Comparison of ENCODE assay signal across 29 mouse cellular contexts in genomic region chr14:121313283-121313682, GRCm38 (mm10).
DNase-seq lines count a peak whose midpoint lies in the region; ATAC-seq and TF ChIP-seq lines count a peak whose summit lies in the region.
"Had no signal": no experiment of that assay in that cellular context is flagged by ENCODE, and none has a peak within 500 bp of the region (broad histone marks: within the 10 kb centered on the region; RNA-seq: fewer than 3 reads in every experiment).

No protein-coding gene starts in this region.

- no peak for ATAC-seq in heart, embryonic 12.5 days (ENCODE audit: insufficient number of reproducible peaks, low FRiP score)
- no peak for ATAC-seq in heart, embryonic 15.5 days (replicated peaks; ENCODE audit: insufficient number of reproducible peaks, insufficient read depth, low FRiP score, low read depth)
- ATAC-seq: forebrain, embryonic 14.5 days; forebrain, postnatal 0 days; hindbrain, postnatal 0 days; inflammation-experienced regulatory T-cells, adult 6 months; intestine, embryonic 16.5 days; Patski had no signal

- H3K4me1 ChIP-seq in heart, adult 2 months (ENCODE audit: control insufficient read depth, insufficient read depth, low read length) = peaks cover 43% of the 10 kb centered on the region
- peaks cover 94% of the 10 kb centered on the region for H3K4me1 ChIP-seq in heart, embryonic 12.5 days (replicated peaks)
- peaks cover 92% of the 10 kb centered on the region for H3K4me1 ChIP-seq in heart, embryonic 15.5 days (replicated peaks)

- H3K9me3 ChIP-seq in heart, embryonic 12.5 days (replicated peaks) = no peaks in the 10 kb centered on the region
- H3K9me3 ChIP-seq in heart, embryonic 15.5 days (replicated peaks) = no peaks in the 10 kb centered on the region
- H3K9me3 ChIP-seq: embryonic facial prominence, embryonic 12.5 days; embryonic facial prominence, embryonic 15.5 days; G1E had no signal

- no peak for TF ChIP-seq CTCF in heart, adult 2 months (IDR thresholded peaks at IDR 0.05)

- TF ChIP-seq POLR2A in heart, adult 2 months (IDR thresholded peaks at IDR 0.05; ENCODE audit: insufficient read depth, low read depth, low read length) = no peak

- H3K79me2 ChIP-seq in heart, adult 2 months (replicated peaks; ENCODE audit: control insufficient read depth, insufficient read depth, low read length) = peaks cover 7% of the 10 kb centered on the region

- no peak overlapping the region for H3K4me3 ChIP-seq in heart, adult 2 months
- no peak overlapping the region for H3K4me3 ChIP-seq in heart, embryonic 12.5 days
- no peak overlapping the region for H3K4me3 ChIP-seq in heart, embryonic 15.5 days
- H3K4me3 ChIP-seq: embryonic facial prominence, embryonic 12.5 days; embryonic facial prominence, embryonic 15.5 days had no signal

- H3K27ac ChIP-seq in heart, adult 2 months = peak overlapping the region; percentile 20; the same call in 1 of the 2 replicates
- H3K27ac ChIP-seq in heart, embryonic 12.5 days (ENCODE audit: poor library complexity, severe bottlenecking) = peak overlapping the region; percentile 59
- H3K27ac ChIP-seq in heart, embryonic 15.5 days = peak overlapping the region; percentile 74
- H3K27ac ChIP-seq: embryonic facial prominence, embryonic 12.5 days; embryonic facial prominence, embryonic 15.5 days; hindbrain, embryonic 14.5 days; hindbrain, postnatal 0 days had no signal

- peaks cover 5% of the 10 kb centered on the region; the same call in 1 of the 2 replicates for H3K36me3 ChIP-seq in heart, adult 2 months (ENCODE audit: control insufficient read depth, insufficient read depth, low read length)
- no peaks in the 10 kb centered on the region for H3K36me3 ChIP-seq in heart, embryonic 12.5 days
- H3K36me3 ChIP-seq in heart, embryonic 15.5 days = no peaks in the 10 kb centered on the region
- H3K36me3 ChIP-seq: embryonic facial prominence, embryonic 12.5 days; embryonic facial prominence, embryonic 15.5 days had no signal

- H3K4me2 ChIP-seq in heart, embryonic 12.5 days = peak overlapping the region; percentile 39
- peak overlapping the region; percentile 34 for H3K4me2 ChIP-seq in heart, embryonic 15.5 days
- H3K4me2 ChIP-seq: embryonic facial prominence, embryonic 12.5 days; embryonic facial prominence, embryonic 15.5 days; hindbrain, embryonic 14.5 days had no signal

- H3K27me3 ChIP-seq in heart, adult 2 months (ENCODE audit: control insufficient read depth, insufficient read depth, low read length) = no peaks in the 10 kb centered on the region
- H3K27me3 ChIP-seq in heart, embryonic 12.5 days (replicated peaks) = no peaks in the 10 kb centered on the region
- no peaks in the 10 kb centered on the region for H3K27me3 ChIP-seq in heart, embryonic 15.5 days
- H3K27me3 ChIP-seq: CH12.LX; embryonic facial prominence, embryonic 12.5 days; embryonic facial prominence, embryonic 15.5 days; Patski had no signal

- intact Hi-C loops in heart, adult 2 months (cut with DNase I) = loop anchor here (5.0 kb wide), 1 partner anchor 39 kb away; no protein-coding TSS in a partner anchor
- intact Hi-C loops in heart, postnatal 25 days (cut with DNase I) = no loop called here
- intact Hi-C loops in heart, postnatal 10 days (cut with DNase I) = no loop called here
- intact Hi-C loops in heart, postnatal 36 days (cut with DNase I) = no loop called here

- H3K9ac ChIP-seq in heart, adult 2 months (ENCODE audit: low read depth, low read length) = no peak overlapping the region
- 0 out of 2 replicates have a peak overlapping the region, but pooled peaks have one; percentile 2 for H3K9ac ChIP-seq in heart, embryonic 12.5 days
- peak overlapping the region; percentile 16; the same call in 1 of the 2 replicates for H3K9ac ChIP-seq in heart, embryonic 15.5 days
- H3K9ac ChIP-seq: embryonic facial prominence, embryonic 12.5 days; embryonic facial prominence, embryonic 15.5 days; forebrain, postnatal 0 days; hindbrain, embryonic 14.5 days had no signal

- DNase-seq in heart, adult 2 months = no peak
- DNase-seq in heart, postnatal 25 days (ENCODE audit: low spot score) = no peak
- no peak for DNase-seq in heart, postnatal 10 days
- DNase-seq in heart, postnatal 36 days = no peak
- peak; percentile 53 for DNase-seq in brain, adult 2 months (ENCODE audit: low read depth, low spot score)
- DNase-seq: adrenal gland, postnatal 10 days; adrenal gland, postnatal 36 days; B cell, adult 2 months; cerebellum, adult 11 months; cerebellum, adult 2 months; cerebellum, adult 9-11 months; cerebellum, postnatal 25 days; forebrain, postnatal 0 days; gastrocnemius, postnatal 10 days; gastrocnemius, postnatal 36 days; kidney, adult 18-20 months; kidney, adult 9 months had no signal

- WGBS in heart, adult 2 months = 71% methylated on average over 10 of the region's 10 CpGs
- 74% methylated on average over 10 of the region's 10 CpGs for WGBS in heart, embryonic 12.5 days
- 61% methylated on average over 10 of the region's 10 CpGs for WGBS in heart, embryonic 15.5 days

- no peak for TF ChIP-seq EP300 in heart, adult 2 months (IDR thresholded peaks at IDR 0.05; ENCODE audit: insufficient read depth, low read depth, low read length)

Comparison
In these comparisons a context has a peak if more than half of its experiments do, and no peak if none do; other contexts are left out.
1. H3K27ac ChIP-seq: peak in every context shown above with its lines; median percentile 74 in heart, embryonic 15.5 days; 59 in heart, embryonic 12.5 days; 20 in heart, adult 2 months.